Mouse (Mus musculus): ENCODE results near the gene Gm525.
"Not testable (repeated sequence)": the region's sequence is repeated elsewhere in the genome, so short reads cannot be mapped to it uniquely, and the experiment has no call there.

DNA sequence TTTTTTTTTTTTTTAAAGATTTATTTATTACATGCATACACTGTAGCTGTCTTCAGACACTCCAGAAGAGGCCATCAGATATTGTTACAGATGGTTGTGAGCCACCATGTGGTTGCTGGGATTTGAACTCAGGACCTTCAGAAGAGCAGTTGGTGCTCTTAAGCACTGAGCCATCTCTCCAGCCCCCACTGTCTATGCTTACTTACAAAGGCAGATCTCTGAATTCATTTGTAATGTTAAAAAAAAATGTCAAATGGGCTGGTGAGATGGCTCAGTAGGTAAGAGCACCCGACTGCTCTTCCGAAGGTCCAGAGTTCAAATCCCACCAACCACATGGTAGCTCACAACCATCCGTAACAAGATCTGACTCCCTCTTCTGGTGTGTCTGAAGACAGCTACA is 28.1 kb upstream of the Gm525 start:
- not testable (repeated sequence) for TF ChIP-seq MEF2A (IDR thresholded peaks at IDR 0.05; ENCODE audit: extremely low read depth, insufficient replicate concordance, low read depth, low read length, poor library complexity, severe bottlenecking); ZNF384 (IDR thresholded peaks at IDR 0.05; ENCODE audit: low read depth, low read length); RAD21 (IDR thresholded peaks at IDR 0.05; ENCODE audit: low read depth, low read length); TCF12 (IDR thresholded peaks at IDR 0.05; ENCODE audit: low read depth, low read length); POLR2A (IDR thresholded peaks at IDR 0.05; ENCODE audit: control insufficient read depth in 1 of 2, insufficient read depth in 1 of 2, low read depth in 1 of 2, low read length in 2 of 2, poor library complexity in 1 of 2); CTCF (IDR thresholded peaks at IDR 0.05 in 2 of 3, conservative IDR thresholded peaks at IDR 0.05 in 1 of 3; ENCODE audit: control insufficient read depth in 1 of 3, insufficient read depth in 1 of 3, low read depth in 2 of 3, low read length in 3 of 3, poor library complexity in 1 of 3, severe bottlenecking in 1 of 3); HCFC1 (IDR thresholded peaks at IDR 0.05; ENCODE audit: low read depth, low read length)

Measured in MEL (cell line).